Comparison of ENCODE assay signal across 9 mouse cellular contexts in the genomic region with DNA sequence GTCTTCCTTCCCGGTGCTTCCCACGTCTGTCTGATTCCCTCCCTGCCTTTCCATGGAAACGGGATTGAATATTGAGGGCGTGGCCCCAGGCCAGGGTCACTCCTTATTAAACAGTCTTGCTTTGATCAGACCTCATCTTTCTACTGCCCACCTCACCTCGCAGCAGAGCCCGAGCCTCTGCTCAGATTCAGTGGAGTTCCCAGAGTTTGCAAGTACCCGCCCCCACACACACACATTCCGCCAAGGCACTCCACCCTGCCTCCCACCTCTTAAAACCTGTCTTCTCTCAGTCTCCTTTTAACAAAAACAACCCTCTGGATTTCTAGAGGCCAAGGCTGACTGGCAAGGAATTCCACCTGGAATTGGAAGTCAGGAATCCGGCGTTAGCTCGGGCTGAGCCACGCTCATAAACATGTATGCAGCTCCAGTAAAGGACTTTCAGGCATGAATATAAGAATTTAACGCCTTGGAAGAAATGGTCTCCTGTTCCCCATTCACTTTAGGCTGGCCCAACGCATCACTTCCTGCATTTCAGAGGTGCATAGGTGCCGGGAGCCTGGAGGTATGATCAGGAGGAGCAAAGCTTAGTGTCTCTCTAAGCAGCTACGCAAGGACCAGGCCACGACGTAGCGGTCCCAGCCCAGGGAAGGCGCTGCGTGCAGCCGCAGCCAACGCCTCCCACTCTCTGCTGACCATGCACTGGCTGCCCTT. TPM values are rescaled to one million over a fixed set of nuclear protein-coding genes. Genes with fewer than 3 reads are reported as not detected.
DNase-seq lines count a peak whose midpoint lies in the region; ATAC-seq and TF ChIP-seq lines count a peak whose summit lies in the region.
"Had no signal": no experiment of that assay in that cellular context is flagged by ENCODE, and none has a peak within 500 bp of the region (broad histone marks: within the 10 kb centered on the region; RNA-seq: fewer than 3 reads in every experiment).

No protein-coding gene starts in this region.

- TF ChIP-seq CTCF in intestine, postnatal 0 days (IDR thresholded peaks at IDR 0.05; ENCODE audit: low read depth) = no peak

- H3K9ac ChIP-seq in intestine, postnatal 0 days (ENCODE audit: low read depth, low read length) = no peak overlapping the region
- peak overlapping the region; percentile 42 for H3K9ac ChIP-seq in neural tube, embryonic 15.5 days (replicated peaks)

- H3K4me1 ChIP-seq in intestine, postnatal 0 days (replicated peaks; ENCODE audit: control insufficient read depth, insufficient read depth, low read length) = no peaks in the 10 kb centered on the region
- peaks cover 74% of the 10 kb centered on the region for H3K4me1 ChIP-seq in neural tube, embryonic 15.5 days

- H3K4me3 ChIP-seq in intestine, postnatal 0 days (ENCODE audit: low read depth, low read length) = peak overlapping the region; percentile 45
- peak overlapping the region; percentile 51 for H3K4me3 ChIP-seq in neural tube, embryonic 15.5 days (replicated peaks)

- H3K36me3 ChIP-seq in intestine, postnatal 0 days (ENCODE audit: control insufficient read depth, insufficient read depth) = no peaks in the 10 kb centered on the region
- H3K36me3 ChIP-seq in neural tube, embryonic 15.5 days = no peaks in the 10 kb centered on the region

- 7% methylated on average over 23 of the region's 23 CpGs for WGBS in intestine, postnatal 0 days
- 6% methylated on average over 23 of the region's 23 CpGs for WGBS in neural tube, embryonic 15.5 days

- peak; percentile 23 to 43 for DNase-seq in adrenal gland, postnatal 36 days
- no peak for DNase-seq in adrenal gland, postnatal 25 days
- peak; percentile 18 for DNase-seq in urinary bladder, postnatal 14 days (ENCODE audit: low spot score)
- DNase-seq in urinary bladder, postnatal 25 days (ENCODE audit: low spot score) = no peak
- no peak for DNase-seq in c-Kit-positive CD71-positive TER-119-positive erythroid progenitor cells, embryonic 14.5 days (ENCODE audit: low spot score)
- no peak for DNase-seq in cerebellum, adult 9-11 months

- no peak for ATAC-seq in intestine, postnatal 0 days
- no peak for ATAC-seq in neural tube, embryonic 15.5 days (ENCODE audit: low FRiP score)

- peak overlapping the region; percentile 83 for H3K4me2 ChIP-seq in intestine, postnatal 0 days (replicated peaks; ENCODE audit: low read depth)
- H3K4me2 ChIP-seq in neural tube, embryonic 15.5 days = peak overlapping the region; percentile 93

- peaks cover 52% of the 10 kb centered on the region for H3K27me3 ChIP-seq in intestine, postnatal 0 days (replicated peaks; ENCODE audit: control insufficient read depth, insufficient read depth, low read length)
- H3K27me3 ChIP-seq in neural tube, embryonic 15.5 days (replicated peaks) = peaks cover 38% of the 10 kb centered on the region

- no peaks in the 10 kb centered on the region for H3K9me3 ChIP-seq in intestine, postnatal 0 days (ENCODE audit: control insufficient read depth)
- H3K9me3 ChIP-seq in neural tube, embryonic 15.5 days (replicated peaks) = no peaks in the 10 kb centered on the region

- H3K27ac ChIP-seq in intestine, postnatal 0 days (ENCODE audit: low read depth, low read length) = no peak overlapping the region
- peak overlapping the region; percentile 84 for H3K27ac ChIP-seq in neural tube, embryonic 15.5 days (replicated peaks)

RNA-seq across cellular contexts. Expression of a gene that starts 0.8 kb away (rescaled TPM):
- 1 to 10 TPM; 1.4 to 4.0 TPM for total RNA-seq in adrenal gland, postnatal 36 days (2021)
- total RNA-seq in adrenal gland, postnatal 25 days (2021) = 5.0 and 6.5 TPM in 2 replicates
- 3.2 and 4.8 TPM in 2 replicates for polyA plus RNA-seq in intestine, postnatal 0 days (2015; fragmentation: Nextera tagmentation; extraction: Ambion mirVana)
- 17.4 and 23.5 TPM in 2 replicates for polyA plus RNA-seq in neural tube, embryonic 15.5 days (2015; fragmentation: Nextera tagmentation; extraction: Ambion mirVana)
- total RNA-seq: neutrophil, adult 5-6 weeks had no signal

RNA-seq across cellular contexts. Expression of a gene that starts 18.0 kb away (rescaled TPM):
- total RNA-seq in adrenal gland, postnatal 36 days (2021) = 100 to 1,000 TPM; 547 to 578 TPM
- total RNA-seq in adrenal gland, postnatal 25 days (2021) = 410 and 447 TPM in 2 replicates
- polyA plus RNA-seq in intestine, postnatal 0 days (2015; fragmentation: Nextera tagmentation; extraction: Ambion mirVana) = 1,449 and 1,523 TPM in 2 replicates
- 949 and 1,085 TPM in 2 replicates for polyA plus RNA-seq in neural tube, embryonic 15.5 days (2015; fragmentation: Nextera tagmentation; extraction: Ambion mirVana)

RNA-seq across cellular contexts. Expression of a gene that starts 34.3 kb away (rescaled TPM):
- total RNA-seq in adrenal gland, postnatal 36 days (2021) = 10 to 100 TPM; 25.2 to 26.3 TPM
- 25.2 and 29.2 TPM in 2 replicates for total RNA-seq in adrenal gland, postnatal 25 days (2021)
- 6.9 and 7.8 TPM in 2 replicates for polyA plus RNA-seq in intestine, postnatal 0 days (2015; fragmentation: Nextera tagmentation; extraction: Ambion mirVana)
- polyA plus RNA-seq in neural tube, embryonic 15.5 days (2015; fragmentation: Nextera tagmentation; extraction: Ambion mirVana) = 22.3 and 23.8 TPM in 2 replicates

RNA-seq across cellular contexts. Expression of a gene that starts 35.2 kb away (rescaled TPM):
- 10 to 100 TPM in 1 of 2 experiments, 1 to 10 TPM in 1; 8.4 to 12.3 TPM for total RNA-seq in adrenal gland, postnatal 36 days (2021)
- total RNA-seq in adrenal gland, postnatal 25 days (2021) = 10.8 and 14.4 TPM in 2 replicates
- 15.9 and 16.8 TPM in 2 replicates for polyA plus RNA-seq in intestine, postnatal 0 days (2015; fragmentation: Nextera tagmentation; extraction: Ambion mirVana)
- 91.1 and 112 TPM in 2 replicates for polyA plus RNA-seq in neural tube, embryonic 15.5 days (2015; fragmentation: Nextera tagmentation; extraction: Ambion mirVana)
- total RNA-seq: neutrophil, adult 5-6 weeks had no signal

RNA-seq across cellular contexts. Expression of a gene that starts 49.5 kb away (rescaled TPM):
- total RNA-seq in adrenal gland, postnatal 36 days (2021) = 10 to 100 TPM; 37.0 to 39.6 TPM
- 37.2 and 46.9 TPM in 2 replicates for total RNA-seq in adrenal gland, postnatal 25 days (2021)
- 22.8 and 27.5 TPM in 2 replicates for polyA plus RNA-seq in intestine, postnatal 0 days (2015; fragmentation: Nextera tagmentation; extraction: Ambion mirVana)
- polyA plus RNA-seq in neural tube, embryonic 15.5 days (2015; fragmentation: Nextera tagmentation; extraction: Ambion mirVana) = 75.8 and 81.7 TPM in 2 replicates

Comparison
In these comparisons a context has a peak if more than half of its experiments do, and no peak if none do; other contexts are left out.
1. DNase-seq: peak in adrenal gland, postnatal 36 days (2 of 2) and urinary bladder, postnatal 14 days (single experiment); none in adrenal gland, postnatal 25 days (single experiment), urinary bladder, postnatal 25 days (single experiment), c-Kit-positive CD71-positive TER-119-positive erythroid progenitor cells, embryonic 14.5 days (single experiment) and cerebellum, adult 9-11 months (single experiment).